Mouse (Mus musculus): ENCODE data around the gene Men1. TPM values are rescaled to one million over a fixed set of nuclear protein-coding genes. Genes with fewer than 3 reads are reported as not detected.

The Men1 gene
- polyA plus RNA-seq, 1 experiment from 2014 or later: 68.4 TPM

GRCm38 (mm10) chr19:6291117-6291781 lies 43.5 kb upstream of the Men1 start:
- Histone ChIP-seq H3K27ac (ENCODE audit: low read depth, low read length) (peak overlapping the region; percentile 40; the same call in 1 of the 2 replicates), H3K9ac (ENCODE audit: low read depth, low read length) (no peak overlapping the region), H3K9me3 (ENCODE audit: control insufficient read depth, low read length) (no peaks in the 10 kb centered on the region), H3K4me3 (ENCODE audit: low read length) (no peak overlapping the region), H3K27me3 (replicated peaks; ENCODE audit: control insufficient read depth, insufficient read depth, low read length) (no peaks in the 10 kb centered on the region), H3K4me1 (ENCODE audit: control insufficient read depth, insufficient read depth, low read depth, low read length) (peaks cover 12% of the 10 kb centered on the region; the same call in 1 of the 2 replicates), H3K4me2 (ENCODE audit: low read length) (no peak overlapping the region), H3K36me3 (ENCODE audit: control insufficient read depth, insufficient read depth, low read length) (peaks cover 18% of the 10 kb centered on the region; the same call in 1 of the 2 replicates)
- 74% methylated on average over 10 of the region's 10 CpGs for WGBS
- ATAC-seq: peak; percentile 35; the same call in 1 of the 2 replicates

GRCm38 (mm10) chr19:6292262-6292661 lies 42.5 kb upstream of the Men1 start:
- no peaks in the 10 kb centered on the region for H3K9me3 ChIP-seq (ENCODE audit: control insufficient read depth, low read length)
- no peak overlapping the region for H3K4me2 ChIP-seq (ENCODE audit: low read length)
- no peak overlapping the region for H3K4me3 ChIP-seq (ENCODE audit: low read length)
- H3K4me1 ChIP-seq (ENCODE audit: control insufficient read depth, insufficient read depth, low read depth, low read length): peaks cover 2% of the 10 kb centered on the region; the same call in 1 of the 2 replicates
- peaks cover 18% of the 10 kb centered on the region; the same call in 1 of the 2 replicates for H3K36me3 ChIP-seq (ENCODE audit: control insufficient read depth, insufficient read depth, low read length)
- ATAC-seq: no peak
- H3K27me3 ChIP-seq (replicated peaks; ENCODE audit: control insufficient read depth, insufficient read depth, low read length): no peaks in the 10 kb centered on the region
- no peak overlapping the region for H3K27ac ChIP-seq (ENCODE audit: low read depth, low read length)
- no peak overlapping the region for H3K9ac ChIP-seq (ENCODE audit: low read depth, low read length)
- WGBS: 88% methylated on average over 5 of the region's 5 CpGs

- Histone ChIP-seq H3K27me3 (replicated peaks; ENCODE audit: control insufficient read depth, insufficient read depth, low read length) (no peaks in the 10 kb centered on the region), H3K4me2 (ENCODE audit: low read length) (no peak overlapping the region), H3K27ac (ENCODE audit: low read depth, low read length) (no peak overlapping the region), H3K9me3 (ENCODE audit: control insufficient read depth, low read length) (no peaks in the 10 kb centered on the region), H3K4me1 (ENCODE audit: control insufficient read depth, insufficient read depth, low read depth, low read length) (no peaks in the 10 kb centered on the region; the same call in 1 of the 2 replicates), H3K36me3 (ENCODE audit: control insufficient read depth, insufficient read depth, low read length) (peaks cover 32% of the 10 kb centered on the region), H3K4me3 (ENCODE audit: low read length) (no peak overlapping the region), H3K9ac (ENCODE audit: low read depth, low read length) (no peak overlapping the region)
- no peak for ATAC-seq
- WGBS: 95% methylated on average over 17 of the region's 17 CpGs
These were observed 40.5 kb upstream of the Men1 start for GRCm38 (mm10) chr19:6294301-6294700.

GRCm38 (mm10) chr19:6296551-6297210 lies 38.1 kb upstream of the Men1 start:
- no peak overlapping the region for H3K4me3 ChIP-seq (ENCODE audit: low read length)
- H3K36me3 ChIP-seq (ENCODE audit: control insufficient read depth, insufficient read depth, low read length): peaks cover 35% of the 10 kb centered on the region
- H3K4me2 ChIP-seq (ENCODE audit: low read length): no peak overlapping the region
- no peak for ATAC-seq
- peaks cover 4% of the 10 kb centered on the region; the same call in 1 of the 2 replicates for H3K4me1 ChIP-seq (ENCODE audit: control insufficient read depth, insufficient read depth, low read depth, low read length)
- H3K9ac ChIP-seq (ENCODE audit: low read depth, low read length): no peak overlapping the region
- no peak overlapping the region for H3K27ac ChIP-seq (ENCODE audit: low read depth, low read length)
- no peaks in the 10 kb centered on the region for H3K9me3 ChIP-seq (ENCODE audit: control insufficient read depth, low read length)
- H3K27me3 ChIP-seq (replicated peaks; ENCODE audit: control insufficient read depth, insufficient read depth, low read length): no peaks in the 10 kb centered on the region
- 94% methylated on average over 5 of the region's 5 CpGs for WGBS

GRCm38 (mm10) chr19:6297641-6298040 lies 37.1 kb upstream of the Men1 start:
- Histone ChIP-seq H3K4me1 (ENCODE audit: control insufficient read depth, insufficient read depth, low read depth, low read length) (peaks cover 4% of the 10 kb centered on the region; the same call in 1 of the 2 replicates), H3K27me3 (replicated peaks; ENCODE audit: control insufficient read depth, insufficient read depth, low read length) (no peaks in the 10 kb centered on the region), H3K36me3 (ENCODE audit: control insufficient read depth, insufficient read depth, low read length) (peaks cover 35% of the 10 kb centered on the region), H3K9ac (ENCODE audit: low read depth, low read length) (no peak overlapping the region), H3K4me3 (ENCODE audit: low read length) (no peak overlapping the region), H3K9me3 (ENCODE audit: control insufficient read depth, low read length) (no peaks in the 10 kb centered on the region), H3K4me2 (ENCODE audit: low read length) (no peak overlapping the region), H3K27ac (ENCODE audit: low read depth, low read length) (no peak overlapping the region)
- no peak for ATAC-seq
- WGBS: 91% methylated on average over 9 of the region's 9 CpGs

GRCm38 (mm10) chr19:6299003-6299402 lies 35.8 kb upstream of the Men1 start:
- WGBS: 82% methylated on average over 4 of the region's 4 CpGs
- peaks cover 33% of the 10 kb centered on the region for H3K36me3 ChIP-seq (ENCODE audit: control insufficient read depth, insufficient read depth, low read length)
- peaks cover 4% of the 10 kb centered on the region; the same call in 1 of the 2 replicates for H3K4me1 ChIP-seq (ENCODE audit: control insufficient read depth, insufficient read depth, low read depth, low read length)
- H3K4me3 ChIP-seq (ENCODE audit: low read length): no peak overlapping the region
- no peak overlapping the region for H3K9ac ChIP-seq (ENCODE audit: low read depth, low read length)
- ATAC-seq: no peak
- no peak overlapping the region for H3K27ac ChIP-seq (ENCODE audit: low read depth, low read length)
- H3K27me3 ChIP-seq (replicated peaks; ENCODE audit: control insufficient read depth, insufficient read depth, low read length): no peaks in the 10 kb centered on the region
- H3K4me2 ChIP-seq (ENCODE audit: low read length): no peak overlapping the region
- H3K9me3 ChIP-seq (ENCODE audit: control insufficient read depth, low read length): no peaks in the 10 kb centered on the region

GRCm38 (mm10) chr19:6299450-6300267 lies 35.1 kb upstream of the Men1 start:
- Histone ChIP-seq H3K4me3 (ENCODE audit: low read length) (no peak overlapping the region), H3K9me3 (ENCODE audit: control insufficient read depth, low read length) (no peaks in the 10 kb centered on the region), H3K36me3 (ENCODE audit: control insufficient read depth, insufficient read depth, low read length) (peaks cover 31% of the 10 kb centered on the region), H3K27me3 (replicated peaks; ENCODE audit: control insufficient read depth, insufficient read depth, low read length) (no peaks in the 10 kb centered on the region), H3K9ac (ENCODE audit: low read depth, low read length) (no peak overlapping the region), H3K4me1 (ENCODE audit: control insufficient read depth, insufficient read depth, low read depth, low read length) (peaks cover 4% of the 10 kb centered on the region; the same call in 1 of the 2 replicates), H3K4me2 (ENCODE audit: low read length) (no peak overlapping the region), H3K27ac (ENCODE audit: low read depth, low read length) (peak overlapping the region; percentile 41; the same call in 1 of the 2 replicates)
- 77% methylated on average over 7 of the region's 7 CpGs for WGBS
- ATAC-seq: no peak

- peak overlapping the region; percentile 41; the same call in 1 of the 2 replicates for H3K27ac ChIP-seq (ENCODE audit: low read depth, low read length)
These were observed 34.4 kb upstream of the Men1 start for GRCm38 (mm10) chr19:6300402-6300841.

More at GRCm38 (mm10) chr19:6300402-6300841, 34.4 kb upstream of the Men1 start:
- Histone ChIP-seq H3K4me2 (ENCODE audit: low read length) (no peak overlapping the region), H3K4me3 (ENCODE audit: low read length) (no peak overlapping the region), H3K27me3 (replicated peaks; ENCODE audit: control insufficient read depth, insufficient read depth, low read length) (no peaks in the 10 kb centered on the region), H3K36me3 (ENCODE audit: control insufficient read depth, insufficient read depth, low read length) (peaks cover 23% of the 10 kb centered on the region), H3K9ac (ENCODE audit: low read depth, low read length) (0 out of 2 replicates have a peak overlapping the region, but pooled peaks have one; percentile 3), H3K9me3 (ENCODE audit: control insufficient read depth, low read length) (no peaks in the 10 kb centered on the region), H3K4me1 (ENCODE audit: control insufficient read depth, insufficient read depth, low read depth, low read length) (peaks cover 4% of the 10 kb centered on the region; the same call in 1 of the 2 replicates)
- 55% methylated on average over 7 of the region's 7 CpGs for WGBS
- ATAC-seq: no peak
